Mouse (Mus musculus): Measurements from ENCODE around the gene Rho. TPM values are rescaled to one million over a fixed set of nuclear protein-coding genes. Genes with fewer than 3 reads are reported as not detected.

Rho gene
- polyA plus RNA-seq, 1 experiment: 0.44 TPM

- DNase-seq (ENCODE audit: low spot score): no peak
Observed at GRCm38 (mm10) chr6:115956418-115956921, 24.9 kb downstream of the Rho start.

DNA sequence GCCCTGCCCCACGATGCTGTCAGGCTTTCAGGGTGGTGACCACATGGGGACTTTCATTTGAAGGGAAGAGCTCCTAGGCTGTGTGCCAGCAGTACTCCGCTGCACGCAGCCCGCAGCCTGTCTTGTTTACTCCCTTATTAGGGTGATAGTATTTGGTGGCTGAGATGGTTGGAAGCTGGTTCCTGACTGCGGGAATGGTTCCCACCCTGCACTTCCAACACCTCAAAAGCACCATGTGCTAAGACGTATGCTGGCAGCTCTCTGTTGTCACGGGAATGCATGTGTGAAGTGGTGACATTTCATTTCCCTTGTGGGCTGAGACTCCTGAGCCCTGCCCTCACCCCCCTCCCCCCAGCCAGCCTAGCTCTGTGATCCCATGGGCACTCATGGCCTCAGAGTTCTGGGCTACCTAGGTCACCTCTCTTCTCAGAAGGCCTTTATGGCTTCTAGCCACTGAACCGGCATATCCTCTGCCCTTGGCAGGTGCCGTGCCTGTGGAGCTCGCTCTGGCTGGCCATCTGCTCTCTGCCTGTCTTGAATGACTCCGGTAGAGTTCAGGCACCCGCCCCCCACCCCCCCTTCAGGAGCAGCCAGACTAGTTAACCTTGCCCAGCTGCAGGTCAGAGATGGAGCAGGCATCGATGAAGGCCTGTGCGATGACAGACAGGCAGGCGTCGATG, 25.5 kb downstream of the Rho start:
- no peak for DNase-seq (ENCODE audit: low spot score)

DNA sequence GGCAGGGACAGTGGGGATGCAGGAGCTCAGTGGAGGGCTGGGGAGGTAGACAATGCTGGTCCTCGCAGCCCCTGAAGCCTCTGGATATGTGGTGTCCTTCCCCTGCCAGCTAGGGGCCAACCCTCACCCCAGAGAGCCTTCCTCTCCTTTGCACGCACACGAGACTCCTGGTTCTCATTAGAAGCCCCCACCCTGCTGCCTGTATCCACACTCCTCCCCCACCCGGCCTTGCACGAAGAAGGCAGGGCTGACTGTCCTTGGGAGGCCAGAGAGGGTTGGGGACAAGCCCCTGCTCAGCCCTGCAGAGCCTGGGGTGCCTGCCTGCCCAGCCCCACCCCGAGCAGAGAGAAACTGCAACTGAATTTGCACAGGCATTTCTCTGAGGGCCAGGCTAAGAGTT, 26.1 kb downstream of the Rho start:
- no peak for DNase-seq (ENCODE audit: low spot score)

GRCm38 (mm10) chr6:115958445-115958844, 26.9 kb downstream of the Rho start:
- no peak for DNase-seq (ENCODE audit: low spot score)

DNA sequence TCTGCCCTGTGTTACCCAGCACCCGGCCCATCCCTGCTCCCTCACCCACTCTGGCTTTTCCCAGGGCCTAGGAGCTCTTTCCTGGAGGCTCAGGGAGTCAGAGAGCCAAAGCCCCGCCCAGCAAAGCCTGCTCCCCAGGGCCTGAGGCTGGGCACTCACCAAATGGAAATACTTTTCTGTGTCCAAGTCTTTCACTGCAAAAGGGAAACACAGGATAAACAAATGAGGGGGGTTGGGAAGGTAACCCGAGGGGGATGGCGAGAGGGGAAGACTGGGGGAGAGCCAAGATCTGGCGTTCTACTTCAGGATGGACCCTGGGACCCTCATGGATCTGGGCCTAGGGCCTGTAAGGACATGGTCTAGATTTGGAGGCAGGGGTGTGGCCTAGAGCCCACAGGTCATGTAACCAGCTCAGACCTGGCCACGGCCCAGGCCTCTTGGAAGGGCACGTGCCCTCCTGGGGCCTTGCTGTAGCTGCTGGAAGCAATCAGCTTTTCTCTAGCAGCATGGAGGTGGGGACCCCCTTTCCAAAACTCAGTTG, 27.7 kb downstream of the Rho start:
- peak; percentile 45 for DNase-seq (ENCODE audit: low spot score)

DNA sequence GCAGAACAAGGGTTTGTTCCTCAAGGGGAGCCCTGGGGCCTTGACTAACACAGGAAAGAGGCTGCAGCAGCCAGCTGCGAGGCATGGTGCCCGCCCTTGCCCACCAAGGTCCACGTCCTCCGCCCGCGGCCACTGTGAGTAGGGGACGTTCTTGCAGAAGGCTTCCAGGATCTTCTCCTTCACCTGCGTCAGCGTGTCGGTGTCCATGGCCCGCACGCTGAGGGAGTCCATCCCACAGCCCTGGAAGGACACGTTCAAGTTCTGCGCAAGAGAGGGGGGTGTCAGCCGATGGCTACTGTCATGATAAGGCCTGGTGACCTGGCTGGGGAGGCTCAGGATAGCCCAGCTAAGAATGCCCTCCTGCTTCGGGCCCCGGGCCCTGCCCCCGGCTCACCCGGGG, 28.8 kb downstream of the Rho start:
- no peak for DNase-seq (ENCODE audit: low spot score)

- DNase-seq (ENCODE audit: low spot score): no peak
Observed at GRCm38 (mm10) chr6:115961743-115962142, 30.2 kb downstream of the Rho start.

GRCm38 (mm10) chr6:115962439-115963085, 31.0 kb downstream of the Rho start:
- no peak for DNase-seq (ENCODE audit: low spot score)

DNA sequence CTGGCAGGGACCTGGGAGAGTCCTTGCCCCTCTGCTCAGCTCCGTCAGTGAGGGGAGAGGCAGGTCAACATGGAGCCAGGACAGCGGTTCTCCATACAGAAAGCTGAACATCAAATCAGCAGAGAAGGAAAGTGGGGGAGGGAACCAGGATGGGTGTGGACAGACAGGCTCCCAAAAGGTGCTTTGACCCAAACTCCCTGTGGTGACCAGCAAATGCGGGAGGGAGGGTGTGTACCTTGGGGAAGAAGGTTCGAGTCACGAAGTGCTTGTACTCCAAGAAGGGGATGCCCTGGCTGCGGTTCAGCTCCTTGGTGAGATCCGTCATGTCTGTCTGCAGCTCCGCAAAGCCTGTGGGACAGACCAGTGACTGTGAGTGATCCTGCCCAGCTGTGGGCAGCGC, 32.1 kb downstream of the Rho start:
- no peak for DNase-seq (ENCODE audit: low spot score)

DNA sequence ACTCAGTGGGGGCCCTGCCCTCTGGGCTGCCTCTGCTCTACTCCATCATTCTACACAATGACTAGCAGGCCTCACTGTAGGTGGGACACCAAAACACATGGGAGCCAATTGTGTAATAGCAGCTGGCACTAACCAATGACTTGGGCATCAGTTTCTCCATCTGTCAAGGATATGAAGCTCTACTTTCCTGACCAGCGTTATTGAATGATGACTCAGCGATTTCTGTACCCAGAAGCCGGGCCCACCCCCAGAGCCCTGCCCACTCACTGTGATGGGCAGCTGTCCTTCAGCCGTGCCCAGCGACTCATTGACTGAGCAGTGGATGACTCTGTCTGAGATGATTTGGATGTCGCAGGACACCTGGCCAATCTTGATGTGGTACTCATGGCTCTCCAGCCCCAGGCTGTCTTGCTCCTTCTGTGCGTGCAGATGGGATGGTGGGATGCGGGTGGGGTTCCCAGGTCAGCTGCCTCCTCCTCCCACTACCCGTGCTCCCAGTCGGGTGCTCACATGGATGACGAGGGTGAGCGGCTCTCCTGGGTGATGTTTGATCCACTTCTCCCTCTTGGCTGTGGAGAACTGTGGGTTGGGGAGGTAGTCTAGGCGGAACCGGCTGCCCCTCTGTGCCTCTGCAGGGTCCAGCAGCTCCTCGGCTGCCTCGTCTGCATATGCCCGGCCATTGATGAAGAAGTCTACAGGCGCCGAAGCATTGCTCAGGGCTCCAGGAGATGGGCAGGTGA, 34.8 kb downstream of the Rho start:
- no peak for DNase-seq (ENCODE audit: low spot score)

DNA sequence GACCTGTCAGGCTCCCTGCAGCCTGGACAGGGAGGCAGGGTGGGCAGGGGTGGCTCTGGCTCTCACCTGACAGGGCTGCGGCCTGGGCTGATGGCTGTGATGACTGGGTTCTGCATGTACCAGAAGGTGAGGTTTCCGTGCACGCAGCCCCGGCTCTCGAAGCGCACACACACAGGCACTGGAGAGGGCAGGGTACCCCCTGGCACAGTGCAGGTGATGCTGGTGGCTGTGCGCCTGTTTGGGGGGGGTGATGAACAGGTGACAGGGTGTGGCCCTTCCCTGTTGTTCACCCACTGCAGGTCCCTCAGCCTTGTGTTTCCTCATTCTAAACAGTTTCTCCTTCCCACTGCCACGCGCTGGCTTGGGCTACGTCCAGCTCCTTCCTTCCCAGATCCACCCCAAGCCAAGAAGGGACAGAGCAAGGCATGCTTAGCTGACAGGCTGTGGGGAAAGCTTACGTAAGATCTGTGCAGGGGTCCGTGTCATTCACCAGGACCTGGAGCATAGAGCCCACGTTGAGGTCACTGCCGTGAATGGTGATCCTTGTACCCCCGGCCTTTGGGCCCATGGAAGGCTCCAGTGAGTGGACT, 35.8 kb downstream of the Rho start:
- no peak for DNase-seq (ENCODE audit: low spot score)

GRCm38 (mm10) chr6:115968086-115968485, 36.5 kb downstream of the Rho start:
- DNase-seq (ENCODE audit: low spot score): no peak

DNA sequence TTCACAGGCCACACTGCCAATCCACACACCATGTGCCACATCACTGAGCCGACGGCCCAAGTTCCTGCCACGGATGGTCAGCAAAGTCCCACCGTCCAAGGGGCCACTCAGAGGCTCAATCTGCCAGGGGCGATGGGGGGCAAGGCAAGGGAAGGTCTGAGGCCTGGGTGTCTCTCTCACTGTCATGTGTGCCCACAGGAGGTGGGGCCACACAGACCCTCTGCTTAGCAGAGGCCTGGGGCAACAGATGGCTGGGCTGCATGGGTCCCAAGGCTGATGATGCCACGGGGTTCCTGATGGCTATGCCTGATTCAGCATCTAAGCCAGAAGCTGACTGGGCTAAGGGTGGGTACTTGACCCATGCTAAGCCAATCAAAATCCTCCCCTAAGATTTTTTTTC, 37.2 kb downstream of the Rho start:
- DNase-seq (ENCODE audit: low spot score): no peak

- DNase-seq (ENCODE audit: low spot score): no peak
Observed at GRCm38 (mm10) chr6:115969103-115969502, 37.6 kb downstream of the Rho start.

GRCm38 (mm10) chr6:115969952-115970351, 38.4 kb downstream of the Rho start:
- DNase-seq (ENCODE audit: low spot score): no peak

GRCm38 (mm10) chr6:115971273-115972060, 39.9 kb downstream of the Rho start:
- no peak for DNase-seq (ENCODE audit: low spot score)

DNA sequence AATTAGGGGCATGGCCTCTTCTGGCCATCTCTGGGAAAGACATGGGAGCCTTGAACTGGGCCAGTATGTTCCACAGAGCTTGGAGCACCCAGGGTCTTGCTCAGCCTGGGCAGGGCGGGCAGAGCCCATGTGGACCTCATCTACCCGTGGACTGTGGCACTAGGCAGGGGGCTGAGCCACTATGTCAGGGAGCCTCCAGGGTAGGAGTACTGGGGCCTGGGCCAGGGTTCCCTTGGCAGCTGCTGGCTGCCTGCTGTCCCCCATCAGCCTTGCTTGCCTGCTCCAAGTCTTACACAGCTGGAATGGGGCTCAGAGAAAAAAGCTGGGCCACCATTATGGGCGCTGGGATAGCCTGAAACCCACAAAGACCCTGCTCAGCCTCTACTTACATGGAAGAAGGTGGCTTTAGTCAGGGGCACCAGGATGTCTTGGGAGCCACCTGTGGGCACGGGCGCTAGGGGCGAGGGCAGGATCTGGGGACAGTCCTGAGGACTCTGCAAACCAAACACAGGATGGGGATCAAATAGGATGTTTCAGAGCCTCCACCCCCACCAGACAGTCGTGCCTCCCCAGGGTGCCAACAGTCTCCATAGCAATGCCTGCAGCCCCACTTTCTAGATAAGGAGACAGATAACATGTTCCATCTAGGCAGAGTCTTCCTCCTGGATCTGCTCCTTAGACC, 40.7 kb downstream of the Rho start:
- DNase-seq (ENCODE audit: low spot score): no peak

GRCm38 (mm10) chr6:115973139-115973875, 41.8 kb downstream of the Rho start:
- DNase-seq (ENCODE audit: low spot score): no peak

GRCm38 (mm10) chr6:115973881-115974662, 42.5 kb downstream of the Rho start:
- DNase-seq (ENCODE audit: low spot score): no peak

All from urinary bladder, adult 2 months (tissue).